Mouse (Mus musculus): ENCODE data around the gene Slc6a17. TPM values are rescaled to one million over a fixed set of nuclear protein-coding genes. Genes with fewer than 3 reads are reported as not detected.

Gene Slc6a17
- polyA plus RNA-seq, 1 experiment from 2014 or later, result 2.0 TPM

DNA sequence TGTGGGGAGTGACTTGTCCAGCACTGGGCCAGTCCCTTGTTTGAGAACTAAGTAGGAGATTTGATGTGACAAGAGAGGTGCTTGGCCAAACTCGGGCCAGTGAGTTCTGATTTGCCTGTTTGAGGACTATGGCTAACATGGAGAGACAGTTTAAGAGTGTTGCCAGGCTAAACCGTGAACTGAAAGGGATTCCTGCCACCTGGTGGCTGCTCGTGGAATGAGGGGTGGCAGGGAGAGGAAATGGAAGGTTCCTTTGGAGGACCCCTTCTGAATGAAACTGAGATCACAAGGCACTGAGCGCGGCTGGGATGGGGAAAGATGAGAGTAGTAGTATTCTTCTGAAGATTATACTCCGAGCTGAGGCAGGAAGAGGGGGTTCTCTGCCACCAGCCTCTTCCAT lies 51.2 kb downstream of the Slc6a17 start:
- no peaks in the 10 kb centered on the region for H3K4me1 ChIP-seq (replicated peaks; ENCODE audit: control insufficient read depth, insufficient read depth, low read length)
- 8% methylated on average over 6 of the region's 6 CpGs for WGBS
- H3K9me3 ChIP-seq (ENCODE audit: control insufficient read depth, low read length), result no peaks in the 10 kb centered on the region
- peaks cover 6% of the 10 kb centered on the region for H3K27me3 ChIP-seq (replicated peaks; ENCODE audit: control insufficient read depth, insufficient read depth, low read length)
- H3K9ac ChIP-seq (ENCODE audit: low read depth, low read length), result no peak overlapping the region
- ATAC-seq (replicated peaks; ENCODE audit: low FRiP score) (no peak), DNase-seq (ENCODE audit: low spot score) (peak; percentile 54)
- no peaks in the 10 kb centered on the region for H3K36me3 ChIP-seq (ENCODE audit: control insufficient read depth, insufficient read depth, low read length)
- no peak overlapping the region for H3K4me3 ChIP-seq (ENCODE audit: low read depth, low read length)
- H3K27ac ChIP-seq (ENCODE audit: low read depth, low read length), result no peak overlapping the region
- H3K4me2 ChIP-seq, result no peak overlapping the region

DNA sequence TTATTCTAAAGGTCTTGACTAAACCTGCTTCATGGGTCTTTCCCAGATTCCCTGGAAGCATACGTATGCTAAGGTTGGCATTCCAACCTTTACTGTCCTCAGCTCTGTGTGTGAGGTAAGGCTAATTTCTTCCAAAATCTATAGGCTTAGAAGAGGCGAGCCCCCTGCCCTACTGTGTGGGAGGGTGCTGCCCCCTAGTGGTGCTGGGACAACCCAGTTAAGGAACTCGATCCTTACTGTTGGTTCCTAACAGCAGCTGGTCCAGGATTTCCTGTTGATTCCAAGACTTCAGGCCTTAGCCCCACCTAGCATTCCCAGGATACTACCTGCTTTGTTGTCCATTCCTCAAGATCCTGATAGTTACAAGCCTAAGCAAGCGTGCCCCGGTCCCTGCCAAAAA lies 55.7 kb downstream of the Slc6a17 start:
- 16% methylated on average over 5 of the region's 5 CpGs for WGBS

DNA sequence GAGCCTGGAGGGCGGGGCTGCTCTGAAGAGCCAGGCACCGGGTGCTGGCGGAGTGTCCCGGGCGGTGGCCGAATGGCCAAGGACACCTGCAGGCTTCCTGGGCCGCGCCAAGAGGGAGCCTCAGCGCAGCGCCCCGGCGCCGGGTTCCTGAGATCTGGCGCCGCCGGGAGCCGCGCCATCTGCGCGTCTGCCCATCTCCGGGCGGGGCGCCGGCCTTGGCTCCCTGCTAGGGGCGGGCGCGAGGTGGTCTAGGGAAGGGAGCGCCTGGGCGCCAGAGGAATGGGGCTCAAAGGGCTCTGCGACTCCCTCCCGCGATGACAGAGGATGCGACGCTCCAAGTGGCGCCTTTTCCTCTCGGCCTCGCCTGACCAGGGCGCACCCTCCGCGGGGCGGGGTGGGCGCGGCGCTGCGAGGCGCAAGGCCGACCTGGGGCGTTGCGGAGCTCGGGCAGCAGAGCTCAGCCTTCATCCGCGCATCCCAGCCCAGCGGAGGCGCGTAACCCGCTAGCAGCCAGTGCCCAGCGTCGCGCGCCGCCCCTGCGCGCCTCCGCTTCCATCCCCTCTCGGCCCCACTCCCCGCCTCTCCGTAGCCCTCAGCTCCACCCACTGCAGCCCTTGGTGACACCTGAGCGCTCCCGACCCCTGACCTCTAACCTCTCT lies 57.9 kb downstream of the Slc6a17 start:
- Histone ChIP-seq H3K36me3 (ENCODE audit: control insufficient read depth, insufficient read depth, low read length) (no peaks in the 10 kb centered on the region), H3K27ac (ENCODE audit: low read depth, low read length) (no peak overlapping the region), H3K9me3 (ENCODE audit: control insufficient read depth, low read length) (no peaks in the 10 kb centered on the region), H3K9ac (ENCODE audit: low read depth, low read length) (no peak overlapping the region), H3K4me2 (peak overlapping the region; percentile 71), H3K4me1 (replicated peaks; ENCODE audit: control insufficient read depth, insufficient read depth, low read length) (peaks cover 2% of the 10 kb centered on the region), H3K27me3 (replicated peaks; ENCODE audit: control insufficient read depth, insufficient read depth, low read length) (peaks cover 72% of the 10 kb centered on the region), H3K4me3 (ENCODE audit: low read depth, low read length) (peak overlapping the region; percentile 46)
- WGBS, result 2% methylated on average over 52 of the region's 69 CpGs
- peak; percentile 30 for ATAC-seq (replicated peaks; ENCODE audit: low FRiP score)
- DNase-seq (ENCODE audit: low spot score), result no peak

More for the DNA sequence above, 55.7 kb downstream of the Slc6a17 start:
- Histone ChIP-seq H3K27me3 (replicated peaks; ENCODE audit: control insufficient read depth, insufficient read depth, low read length) (peaks cover 50% of the 10 kb centered on the region), H3K4me1 (replicated peaks; ENCODE audit: control insufficient read depth, insufficient read depth, low read length) (peaks cover 2% of the 10 kb centered on the region), H3K4me3 (ENCODE audit: low read depth, low read length) (no peak overlapping the region), H3K27ac (ENCODE audit: low read depth, low read length) (no peak overlapping the region), H3K36me3 (ENCODE audit: control insufficient read depth, insufficient read depth, low read length) (no peaks in the 10 kb centered on the region), H3K9me3 (ENCODE audit: control insufficient read depth, low read length) (no peaks in the 10 kb centered on the region), H3K9ac (ENCODE audit: low read depth, low read length) (no peak overlapping the region), H3K4me2 (no peak overlapping the region)
- ATAC-seq (replicated peaks; ENCODE audit: low FRiP score), result no peak
- peak; percentile 70 for DNase-seq (ENCODE audit: low spot score)

DNA sequence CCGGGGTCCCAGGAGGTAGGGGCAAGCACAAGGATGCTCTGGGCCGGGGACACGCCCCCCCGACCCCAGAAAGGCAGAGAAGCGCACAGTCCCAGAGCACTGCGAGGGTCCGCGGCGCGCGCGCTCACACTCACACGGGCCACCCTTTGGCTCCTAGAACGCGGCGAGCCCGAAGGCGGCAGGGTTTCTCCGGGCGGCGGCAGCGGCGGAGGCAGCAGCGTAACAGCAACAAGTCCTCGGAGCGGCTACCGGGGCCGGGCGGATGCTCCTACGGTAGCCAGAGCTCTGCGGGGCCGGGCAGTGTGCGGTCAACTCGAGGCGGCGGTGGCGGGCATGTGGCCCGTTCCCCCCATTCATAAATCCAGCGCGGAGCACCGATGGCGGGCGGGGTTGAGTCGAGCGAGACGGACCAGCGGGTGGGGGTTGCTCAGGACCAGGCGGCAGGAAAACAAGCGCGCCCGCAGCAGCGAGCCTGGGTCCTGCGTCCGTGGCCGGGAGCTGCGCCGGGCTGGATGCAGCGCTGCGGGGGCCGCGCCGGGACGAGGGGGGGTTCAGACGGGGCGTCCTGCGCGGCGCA lies 58.5 kb downstream of the Slc6a17 start, which contains the start of gene Kcnc4:
Kcnc4 (minus strand) TSS at position 357 of the 577 bp plus-strand sequence.
- Histone ChIP-seq H3K4me1 (replicated peaks; ENCODE audit: control insufficient read depth, insufficient read depth, low read length) (peaks cover 2% of the 10 kb centered on the region), H3K27ac (ENCODE audit: low read depth, low read length) (no peak within 1 kb of the TSS), H3K9ac (ENCODE audit: low read depth, low read length) (no peak within 1 kb of the TSS), H3K27me3 (replicated peaks; ENCODE audit: control insufficient read depth, insufficient read depth, low read length) (peaks cover 73% of the 10 kb centered on the region), H3K4me2 (peak within 1 kb of the TSS; percentile 71), H3K36me3 (ENCODE audit: control insufficient read depth, insufficient read depth, low read length) (no peaks in the 10 kb centered on the region), H3K4me3 (ENCODE audit: low read depth, low read length) (peak within 1 kb of the TSS; percentile 46), H3K9me3 (ENCODE audit: control insufficient read depth, low read length) (no peaks in the 10 kb centered on the region)
- ATAC-seq (replicated peaks; ENCODE audit: low FRiP score) (peak; percentile 32), DNase-seq (ENCODE audit: low spot score) (peak; percentile 38)
- WGBS, result under 1% methylated on average over 66 of the region's 68 CpGs

DNA sequence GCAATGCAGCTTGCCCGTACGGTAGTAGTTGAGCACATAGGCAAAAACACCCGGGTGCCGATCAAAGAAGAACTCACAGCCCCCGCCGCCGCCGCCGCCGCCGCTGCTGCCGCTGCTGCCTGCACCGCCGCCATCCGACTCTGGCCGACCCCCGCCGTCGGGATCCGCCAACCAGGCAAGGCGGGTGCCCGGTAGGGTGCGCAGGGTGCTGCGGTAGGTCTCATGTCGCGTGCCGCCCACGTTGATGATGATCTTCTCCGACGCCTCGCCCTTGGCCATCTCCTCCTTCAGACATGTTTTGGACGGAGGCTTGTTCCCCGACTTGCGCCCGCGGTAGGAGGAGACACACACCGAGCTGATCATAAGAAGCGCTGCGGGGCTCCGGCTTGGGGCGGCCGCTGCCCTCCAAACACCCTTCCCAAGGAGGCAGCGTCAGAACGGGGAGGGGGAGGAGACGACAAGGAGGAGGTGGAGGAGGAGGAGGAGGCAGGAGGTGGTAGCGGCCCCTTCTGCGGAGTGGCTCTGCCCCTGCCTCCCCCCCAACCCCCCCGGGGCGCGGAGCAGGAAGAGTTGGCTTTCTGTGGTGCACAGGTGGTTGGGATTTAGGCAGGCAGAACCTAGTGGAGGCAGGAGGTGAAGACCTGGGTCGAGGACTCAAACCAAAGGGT lies 59.2 kb downstream of the Slc6a17 start:
- H3K4me2 ChIP-seq, result peak overlapping the region; percentile 71
- no peaks in the 10 kb centered on the region for H3K9me3 ChIP-seq (ENCODE audit: control insufficient read depth, low read length)
- H3K36me3 ChIP-seq (ENCODE audit: control insufficient read depth, insufficient read depth, low read length), result no peaks in the 10 kb centered on the region
- ATAC-seq (replicated peaks; ENCODE audit: low FRiP score), result peak; percentile 9; the same call in 1 of the 2 replicates
- H3K4me1 ChIP-seq (replicated peaks; ENCODE audit: control insufficient read depth, insufficient read depth, low read length), result peaks cover 2% of the 10 kb centered on the region
- no peak overlapping the region for H3K9ac ChIP-seq (ENCODE audit: low read depth, low read length)
- peak; percentile 44 for DNase-seq (ENCODE audit: low spot score)
- H3K4me3 ChIP-seq (ENCODE audit: low read depth, low read length), result peak overlapping the region; percentile 46
- H3K27me3 ChIP-seq (replicated peaks; ENCODE audit: control insufficient read depth, insufficient read depth, low read length), result peaks cover 78% of the 10 kb centered on the region
- H3K27ac ChIP-seq (ENCODE audit: low read depth, low read length), result no peak overlapping the region
- WGBS, result under 1% methylated on average over 51 of the region's 51 CpGs

DNA sequence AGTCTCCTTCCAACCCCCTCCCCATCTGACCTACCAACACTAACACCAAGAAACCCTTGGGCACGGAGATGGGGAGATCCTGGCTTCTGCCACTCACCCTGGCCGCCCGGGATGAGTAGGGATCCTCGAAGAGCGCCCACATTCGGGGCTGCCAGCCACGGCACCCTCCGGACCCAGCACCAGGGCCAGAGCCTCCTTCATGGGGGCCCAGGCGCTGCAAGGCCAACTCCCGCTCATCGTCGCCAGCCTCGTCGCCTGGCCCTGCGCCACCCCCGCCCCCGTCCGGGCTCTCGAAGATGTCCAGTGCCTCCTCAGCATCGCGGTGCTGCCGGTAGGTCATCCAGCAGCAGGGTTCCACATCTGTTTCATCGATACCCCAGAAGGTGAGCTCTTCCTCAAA lies 59.7 kb downstream of the Slc6a17 start:
- H3K4me2 ChIP-seq, result peak overlapping the region; percentile 71
- no peak for DNase-seq (ENCODE audit: low spot score)
- H3K27ac ChIP-seq (ENCODE audit: low read depth, low read length), result no peak overlapping the region
- ATAC-seq (replicated peaks; ENCODE audit: low FRiP score), result no peak
- no peaks in the 10 kb centered on the region for H3K36me3 ChIP-seq (ENCODE audit: control insufficient read depth, insufficient read depth, low read length)
- no peak overlapping the region for H3K9ac ChIP-seq (ENCODE audit: low read depth, low read length)
- H3K27me3 ChIP-seq (replicated peaks; ENCODE audit: control insufficient read depth, insufficient read depth, low read length), result peaks cover 78% of the 10 kb centered on the region
- peaks cover 2% of the 10 kb centered on the region for H3K4me1 ChIP-seq (replicated peaks; ENCODE audit: control insufficient read depth, insufficient read depth, low read length)
- no peaks in the 10 kb centered on the region for H3K9me3 ChIP-seq (ENCODE audit: control insufficient read depth, low read length)
- H3K4me3 ChIP-seq (ENCODE audit: low read depth, low read length), result no peak overlapping the region; the same call in 1 of the 2 replicates
- 5% methylated on average over 23 of the region's 23 CpGs for WGBS

DNA sequence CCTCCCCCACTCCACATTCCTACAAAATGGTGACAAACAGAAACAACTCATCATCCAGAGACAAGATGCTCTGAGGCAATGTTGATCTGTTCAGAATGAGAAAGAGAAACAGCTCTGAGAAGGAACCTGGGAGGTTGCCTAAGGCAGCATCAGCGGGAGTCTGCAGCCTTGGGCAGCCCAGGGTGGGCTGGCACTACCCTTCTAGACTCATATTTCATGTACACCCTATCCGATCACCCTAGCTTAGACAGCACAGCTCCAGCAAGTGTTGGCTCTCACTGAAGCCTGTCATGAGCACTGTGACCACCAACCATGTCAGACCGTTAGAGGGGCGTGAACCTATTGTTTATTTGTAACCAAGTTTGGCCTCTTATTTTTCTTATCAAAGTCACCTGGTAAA lies 63.5 kb downstream of the Slc6a17 start:
- no peak for ATAC-seq (replicated peaks; ENCODE audit: low FRiP score)
- no peaks in the 10 kb centered on the region for H3K36me3 ChIP-seq (ENCODE audit: control insufficient read depth, insufficient read depth, low read length)
- H3K4me2 ChIP-seq, result no peak overlapping the region
- H3K27ac ChIP-seq (ENCODE audit: low read depth, low read length), result no peak overlapping the region
- H3K9me3 ChIP-seq (ENCODE audit: control insufficient read depth, low read length), result no peaks in the 10 kb centered on the region
- H3K27me3 ChIP-seq (replicated peaks; ENCODE audit: control insufficient read depth, insufficient read depth, low read length), result peaks cover 50% of the 10 kb centered on the region
- 70% methylated on average over 4 of the region's 4 CpGs for WGBS
- no peak overlapping the region for H3K9ac ChIP-seq (ENCODE audit: low read depth, low read length)
- H3K4me1 ChIP-seq (replicated peaks; ENCODE audit: control insufficient read depth, insufficient read depth, low read length), result peaks cover 2% of the 10 kb centered on the region
- H3K4me3 ChIP-seq (ENCODE audit: low read depth, low read length), result no peak overlapping the region
- no peak for DNase-seq (ENCODE audit: low spot score)

DNA sequence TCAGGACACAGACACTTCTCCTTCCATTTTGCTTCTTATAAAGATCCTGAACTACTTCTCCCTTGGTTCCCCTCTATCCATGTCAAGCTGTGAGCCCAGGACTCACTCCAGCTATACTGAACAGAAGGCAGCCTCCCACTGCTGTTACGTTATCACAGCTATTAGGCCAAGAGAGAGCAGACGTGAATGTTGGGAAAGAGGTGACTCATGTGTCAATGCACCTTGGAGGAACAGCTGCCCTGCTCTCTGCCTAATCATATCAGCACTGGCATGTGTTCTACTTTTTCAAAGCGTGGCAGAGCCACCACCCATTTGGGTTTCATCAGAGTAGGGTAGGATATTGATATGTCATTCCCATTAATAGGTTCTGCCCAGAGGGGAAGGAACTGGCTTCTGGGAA lies 71.0 kb downstream of the Slc6a17 start:
- no peaks in the 10 kb centered on the region for H3K9me3 ChIP-seq (ENCODE audit: control insufficient read depth, low read length)
- no peaks in the 10 kb centered on the region for H3K36me3 ChIP-seq (ENCODE audit: control insufficient read depth, insufficient read depth, low read length)
- no peaks in the 10 kb centered on the region for H3K4me1 ChIP-seq (replicated peaks; ENCODE audit: control insufficient read depth, insufficient read depth, low read length)
- no peak overlapping the region for H3K4me2 ChIP-seq
- H3K27me3 ChIP-seq (replicated peaks; ENCODE audit: control insufficient read depth, insufficient read depth, low read length), result peaks cover 5% of the 10 kb centered on the region
- H3K9ac ChIP-seq (ENCODE audit: low read depth, low read length), result no peak overlapping the region
- H3K4me3 ChIP-seq (ENCODE audit: low read depth, low read length), result no peak overlapping the region
- DNase-seq (ENCODE audit: low spot score) (no peak), ATAC-seq (replicated peaks; ENCODE audit: low FRiP score) (no peak)
- WGBS, result 63% methylated on average over 3 of the region's 3 CpGs
- H3K27ac ChIP-seq (ENCODE audit: low read depth, low read length), result no peak overlapping the region

All from liver, embryonic 11.5 days (tissue).